Mouse (Mus musculus): Measurements from ENCODE around the gene Adgrl3. TPM values are rescaled to one million over a fixed set of nuclear protein-coding genes. Genes with fewer than 3 reads are reported as not detected.

Gene Adgrl3
- total RNA-seq, 2 experiments from 2014 or later = 7.3 to 9.7 TPM

DNA sequence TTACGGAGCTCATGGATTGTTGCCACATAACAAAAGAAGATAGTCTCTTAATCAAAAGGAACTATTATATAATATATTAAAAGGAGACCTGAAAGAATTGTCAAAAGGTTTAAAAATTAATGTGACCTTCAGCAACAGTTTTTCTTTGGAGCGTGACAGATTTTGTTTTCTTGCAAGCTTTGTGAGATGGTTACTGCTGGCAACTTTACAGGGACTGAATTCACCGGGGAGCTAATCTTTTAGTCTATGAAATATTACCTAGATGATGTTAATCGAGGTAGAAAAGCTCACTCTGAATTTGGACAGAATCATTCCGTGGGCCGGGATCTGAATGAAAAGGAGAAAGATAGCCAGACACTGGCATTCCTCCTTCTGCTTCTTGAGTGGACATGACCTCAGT is 850.4 kb downstream of the Adgrl3 start:
- no peak for DNase-seq

Small RNA genes lying within 50 kb of the gene (microRNA-seq; reads per million reads assigned to microRNA genes)
- 0 reads per million in 2 experiments for gene Gm22048

Data from gastrocnemius, postnatal 10 days (tissue).